Mouse (Mus musculus) left cerebral cortex, postnatal 4 days (tissue): ENCODE measurements at regions not wholly inside any gene's neighbourhood (a gene's known extent, or its start where the extent isn't known, plus 50 kb on each side); places are given as distances from the start of the nearest gene placed in this dataset.

Experiments used
- DNase-seq: peaks from one replicate; pipeline ENCODE4 v3.0.0-alpha.2; 2022
- intact Hi-C: fragments of 180-260 bp; cut with DNase I; formaldehyde crosslinking; loops from one replicate; pipeline ENCODE4 v1.15.1; 2025

DNA sequence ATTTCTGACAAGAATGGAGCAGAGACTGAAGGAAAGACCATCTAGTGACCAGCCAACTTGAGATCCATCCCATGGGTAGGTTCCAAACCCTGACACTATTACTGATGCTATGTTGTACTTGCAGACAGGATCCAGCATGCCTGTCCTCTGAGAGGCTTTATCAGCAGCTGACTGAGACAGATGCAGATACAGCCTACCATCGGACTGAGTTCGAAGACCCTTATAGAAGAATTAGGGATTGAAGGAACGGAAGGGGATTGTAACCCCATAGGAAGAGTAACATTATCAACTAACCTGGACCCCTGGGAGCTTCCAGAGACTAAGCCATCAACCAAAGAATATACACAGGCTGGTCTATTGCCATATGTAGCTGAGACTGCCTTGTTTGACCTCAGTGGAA is 183.1 kb upstream of the Adcy2 start:
- no peak for DNase-seq
- intact Hi-C loops = no loop called here

DNA sequence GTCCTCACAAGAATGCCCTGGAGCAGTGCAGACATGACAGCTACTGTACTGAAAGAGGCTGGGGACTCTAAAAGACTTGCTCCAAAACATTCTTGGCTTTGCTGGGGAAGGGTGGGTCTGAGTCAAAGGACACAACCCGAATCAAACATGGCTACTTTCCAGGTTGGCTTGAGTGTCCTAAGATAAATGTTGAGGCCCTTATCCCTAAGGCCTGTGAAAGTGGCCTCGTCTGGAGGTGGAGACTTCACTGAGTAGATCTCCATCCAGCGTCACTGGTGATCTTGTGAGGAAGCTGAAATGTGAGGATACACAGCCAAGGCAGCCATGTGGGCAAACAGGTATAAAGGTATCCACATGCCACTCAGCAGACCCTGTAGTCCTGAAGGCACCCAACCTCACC is 191.3 kb upstream of the Adcy2 start:
- intact Hi-C loops = no loop called here
- no peak for DNase-seq

DNA sequence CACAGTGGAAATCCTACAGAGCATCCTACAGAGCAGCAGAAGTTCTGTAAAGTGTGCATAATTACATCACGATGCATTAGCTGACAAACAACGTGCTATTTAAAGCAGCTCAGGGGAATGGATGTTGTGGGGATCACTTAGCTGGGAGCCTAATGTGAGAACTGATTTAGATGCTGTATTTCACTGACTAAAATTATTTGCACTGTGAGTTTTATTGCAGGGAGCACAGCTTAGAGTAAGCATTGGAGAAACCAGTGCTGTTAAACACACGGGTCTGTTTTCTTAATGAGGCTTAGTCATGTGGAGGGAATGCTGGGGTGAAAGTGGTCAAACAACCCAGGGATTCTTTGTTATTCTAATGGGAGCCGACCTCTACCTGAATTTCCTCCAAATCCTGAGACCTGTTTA is 197.1 kb upstream of the Adcy2 start:
- intact Hi-C loops = no loop called here
- no peak for DNase-seq

DNA sequence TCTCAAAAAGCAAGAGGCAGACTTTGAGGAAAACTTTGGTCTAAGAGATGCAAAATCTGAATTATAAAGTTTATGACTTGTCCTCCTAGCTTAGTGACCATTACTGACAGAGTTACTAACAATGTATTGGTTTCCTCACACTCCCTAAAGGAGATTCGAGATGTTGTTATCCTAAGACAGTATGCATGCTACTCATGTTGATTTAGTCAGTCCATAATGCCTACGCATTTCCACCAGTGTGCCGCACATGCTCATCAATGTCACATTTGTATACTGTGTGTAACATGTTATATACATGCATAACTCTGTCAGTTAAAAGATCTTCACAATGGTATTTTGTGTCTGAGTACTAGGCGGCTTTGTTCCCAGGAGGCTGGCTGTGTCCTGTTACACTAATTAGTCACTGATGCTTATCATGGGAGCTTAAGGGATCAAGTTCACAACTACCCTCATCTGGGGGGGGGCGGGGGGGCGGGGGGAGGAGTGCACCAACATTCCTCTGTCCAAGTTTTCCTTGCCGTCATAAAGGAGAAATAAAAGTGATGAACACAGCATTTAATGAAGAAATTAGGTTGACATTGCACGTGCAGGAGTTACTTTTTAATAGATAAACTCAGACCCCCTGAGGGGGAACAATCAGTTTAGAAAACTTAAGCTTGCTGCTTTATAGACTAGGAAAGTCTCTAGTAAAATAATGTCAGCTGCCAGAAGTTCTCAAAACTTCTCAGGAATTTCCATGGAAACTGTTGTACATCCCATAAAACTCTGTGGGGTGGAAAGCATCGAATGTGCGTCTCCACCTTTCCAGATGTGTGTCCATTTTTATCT is 208.6 kb upstream of the Adcy2 start:
- no peak for DNase-seq
- intact Hi-C loops = no loop called here

DNA sequence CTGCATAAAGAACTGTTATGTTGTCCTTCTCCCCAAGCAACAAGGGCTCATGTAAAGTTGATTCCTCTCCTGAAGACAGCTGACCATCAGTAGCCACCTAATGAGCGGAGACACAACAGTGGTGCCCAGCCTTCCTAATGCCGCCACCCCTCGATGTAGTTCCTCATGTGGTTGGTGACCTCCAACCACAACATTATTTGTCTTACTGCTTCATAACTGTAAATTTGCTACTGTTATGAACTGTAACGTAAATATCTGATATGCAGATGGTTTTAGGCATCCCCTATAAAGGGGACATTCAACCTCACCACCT is 209.2 kb upstream of the Adcy2 start:
- intact Hi-C loops = no loop called here
- DNase-seq = no peak

DNA sequence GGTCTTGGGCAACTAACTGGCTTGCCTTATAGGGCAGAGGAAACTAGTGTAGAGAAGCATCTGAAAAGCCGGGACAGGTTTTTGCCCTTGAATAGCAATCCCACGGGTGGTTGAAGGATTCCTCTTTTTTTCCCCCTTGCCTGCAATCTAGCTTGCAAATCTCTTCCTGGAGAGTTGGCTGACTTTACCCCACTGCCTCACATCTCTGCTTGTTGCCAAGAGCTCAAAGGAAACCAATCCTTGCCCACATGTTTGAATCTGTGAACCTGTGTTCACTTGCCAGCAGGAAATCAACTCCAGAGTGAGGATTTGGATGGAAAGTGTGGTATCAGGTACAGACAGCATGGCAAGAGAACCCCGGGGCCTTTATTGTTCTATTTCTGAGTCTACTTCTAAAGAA is 217.2 kb upstream of the Adcy2 start:
- no peak for DNase-seq
- intact Hi-C loops = no loop called here

DNA sequence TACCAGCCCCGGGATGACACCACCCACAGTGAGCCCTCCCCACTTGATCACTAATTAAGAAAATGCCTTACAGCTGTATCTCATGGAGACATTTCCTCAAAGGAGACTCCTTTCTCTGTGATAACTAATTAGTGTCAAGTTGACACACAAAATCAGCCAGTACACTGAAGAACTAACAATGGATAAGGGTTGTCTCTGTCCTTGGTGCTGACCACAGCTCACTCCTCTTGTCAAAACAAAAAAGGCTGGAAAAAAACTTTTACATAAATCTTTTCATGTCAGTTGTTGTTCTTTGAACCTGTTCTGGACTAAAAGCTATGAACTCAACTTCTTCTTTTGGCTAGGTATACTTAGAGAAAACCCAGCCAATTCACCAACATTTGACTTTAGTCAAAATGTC is 221.1 kb upstream of the Adcy2 start:
- no peak for DNase-seq
- intact Hi-C loops = no loop called here

DNA sequence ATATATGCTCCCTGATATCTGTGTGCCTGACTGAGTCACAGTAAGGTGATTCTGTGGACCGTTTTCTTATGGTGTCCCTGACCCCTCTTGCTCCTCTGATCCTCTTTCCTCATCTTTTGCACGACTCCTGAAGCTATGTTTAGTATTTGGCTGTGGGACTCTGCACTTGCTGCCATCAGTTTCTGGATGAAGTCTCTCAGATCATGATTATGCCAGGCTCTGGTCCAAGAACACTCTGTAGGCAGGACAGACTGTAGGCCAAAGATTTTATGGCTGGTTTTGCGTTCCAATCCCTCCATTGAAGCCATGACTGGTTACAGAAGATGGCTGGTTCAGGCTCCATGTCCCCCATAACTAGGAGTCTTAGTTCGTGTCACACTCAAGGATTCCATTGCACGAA is 227.2 kb upstream of the Adcy2 start:
- DNase-seq = no peak
- intact Hi-C loops = no loop called here

DNA sequence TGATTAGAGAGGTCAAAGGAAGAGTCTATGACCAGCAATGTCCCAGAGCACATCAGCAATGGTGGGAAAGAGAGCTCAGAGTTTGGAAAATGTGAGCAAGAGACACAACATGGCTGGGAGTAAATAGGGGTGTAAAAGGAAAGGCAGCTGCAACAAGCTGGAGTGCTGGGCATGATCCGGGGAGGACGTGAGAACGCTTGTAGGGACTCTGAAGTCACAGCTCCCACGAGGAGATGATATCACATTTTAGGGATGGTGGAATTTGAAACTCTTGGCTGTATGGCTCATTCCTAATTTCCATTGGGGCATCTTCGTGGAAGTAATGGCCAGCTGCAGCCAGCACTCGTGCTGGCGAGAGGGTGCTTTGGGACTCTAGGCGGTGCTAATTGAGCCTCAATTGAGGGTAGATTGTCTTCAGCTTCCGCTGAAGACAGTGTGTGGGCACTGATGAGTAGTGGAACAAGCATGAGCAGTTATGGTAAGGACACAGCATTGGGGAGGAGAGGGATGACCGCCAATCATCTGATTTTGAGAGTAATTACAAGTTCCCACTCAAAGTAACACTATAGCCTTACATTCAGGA is 231.1 kb upstream of the Adcy2 start:
- DNase-seq = no peak
- intact Hi-C loops = no loop called here

DNA sequence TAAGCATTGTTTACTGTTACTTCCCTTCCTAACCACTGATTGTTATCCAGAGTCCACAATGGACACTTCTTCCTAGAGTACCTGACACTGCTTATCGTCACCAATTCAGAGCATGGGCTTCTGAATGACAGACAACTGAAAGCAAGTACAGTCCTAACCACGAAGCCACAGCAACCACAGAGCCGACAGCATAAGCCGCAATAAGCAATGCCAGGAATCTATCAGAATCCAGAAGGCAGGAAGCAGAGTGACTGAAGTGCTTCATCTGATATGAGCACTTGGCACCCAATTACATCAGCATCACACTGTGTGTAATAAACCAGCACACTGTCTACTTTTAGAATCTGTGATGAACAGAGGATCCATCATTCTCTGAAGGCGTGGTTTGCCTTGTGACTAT is 237.0 kb upstream of the Adcy2 start:
- intact Hi-C loops = no loop called here
- no peak for DNase-seq

DNA sequence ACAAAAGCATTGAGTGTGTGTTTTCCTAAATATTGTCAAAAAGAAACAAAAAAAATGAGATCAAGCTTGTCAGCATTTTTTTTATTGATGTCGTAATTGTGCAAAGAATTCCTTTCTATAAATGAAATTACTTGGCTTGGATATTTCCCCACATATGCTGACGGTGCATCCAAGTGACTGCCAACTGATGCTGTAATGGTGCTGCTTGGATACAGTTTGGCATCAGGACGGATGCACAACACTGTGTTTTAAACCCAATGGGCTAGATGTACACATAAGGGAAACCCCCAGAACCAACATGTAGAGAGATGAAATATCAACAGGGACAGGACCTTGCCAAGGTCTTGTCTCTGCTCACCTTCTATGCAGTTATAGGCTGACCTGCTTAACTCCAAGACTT is 238.6 kb upstream of the Adcy2 start:
- intact Hi-C loops = no loop called here
- no peak for DNase-seq

DNA sequence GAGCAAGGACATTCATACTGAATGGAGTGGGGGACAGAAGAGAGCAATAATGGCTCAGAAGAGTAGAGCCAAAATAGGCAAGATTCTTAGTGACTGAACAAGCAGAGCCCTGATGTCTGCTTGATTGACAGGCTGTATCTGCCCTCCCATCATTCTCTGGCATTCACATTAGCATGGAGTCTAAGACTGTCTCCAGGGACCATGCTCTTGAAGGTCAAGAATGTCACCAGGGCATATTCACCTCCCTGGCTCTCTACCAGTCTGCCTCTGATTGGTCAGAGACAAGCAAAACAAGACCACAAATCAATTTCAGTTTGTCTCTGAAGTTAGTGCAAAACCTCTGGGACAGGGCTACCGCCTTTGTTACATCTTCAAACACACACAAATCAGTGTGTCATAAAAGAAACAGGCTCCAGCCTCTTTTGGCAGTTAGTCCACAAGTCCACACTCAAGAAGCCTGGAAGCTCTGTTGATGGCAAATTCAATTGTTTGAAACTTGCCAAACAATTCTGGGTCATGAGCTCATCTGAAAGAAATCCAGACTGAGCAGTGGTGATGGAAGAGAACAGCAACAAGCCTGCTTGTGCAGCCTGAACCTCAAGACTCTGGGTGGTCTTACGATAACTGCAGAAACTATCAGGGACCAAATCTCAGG is 240.0 kb upstream of the Adcy2 start:
- intact Hi-C loops = no loop called here
- DNase-seq = no peak

DNA sequence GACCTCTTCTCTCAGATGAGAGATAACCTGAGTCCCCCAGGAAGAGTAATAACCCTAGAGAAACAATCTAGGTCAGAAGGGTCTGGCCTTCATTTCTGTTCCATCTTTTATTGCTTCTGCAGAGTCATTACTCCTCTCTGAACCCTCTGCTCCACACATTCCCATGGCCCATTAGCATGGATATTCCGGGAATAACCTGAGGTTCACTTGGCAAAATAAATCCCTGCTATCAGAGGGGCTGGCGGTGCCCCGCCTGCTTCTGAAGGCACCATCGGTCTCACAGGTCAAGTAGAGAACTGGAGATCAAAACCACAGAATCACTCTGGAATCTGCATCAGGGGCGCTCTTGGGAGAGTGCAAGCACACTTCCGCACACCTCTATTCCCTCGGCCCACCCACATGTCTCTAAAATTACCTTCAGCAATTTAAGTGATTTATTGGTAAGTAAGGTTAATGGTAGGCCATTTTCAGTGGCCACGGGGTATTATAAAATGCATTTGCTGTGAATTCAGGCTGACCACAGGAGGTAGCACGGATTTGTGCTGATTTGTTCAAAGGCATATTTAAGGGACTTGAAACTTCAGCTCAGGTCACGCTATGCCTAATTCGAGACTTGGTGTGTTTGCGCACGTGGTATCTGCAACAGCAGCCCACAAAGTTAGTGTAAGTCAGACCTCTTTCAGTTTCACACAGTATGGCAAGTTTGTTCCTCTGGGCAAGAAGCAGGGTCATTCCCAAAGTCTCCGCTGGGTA is 243.4 kb upstream of the Adcy2 start:
- no peak for DNase-seq
- intact Hi-C loops = no loop called here

DNA sequence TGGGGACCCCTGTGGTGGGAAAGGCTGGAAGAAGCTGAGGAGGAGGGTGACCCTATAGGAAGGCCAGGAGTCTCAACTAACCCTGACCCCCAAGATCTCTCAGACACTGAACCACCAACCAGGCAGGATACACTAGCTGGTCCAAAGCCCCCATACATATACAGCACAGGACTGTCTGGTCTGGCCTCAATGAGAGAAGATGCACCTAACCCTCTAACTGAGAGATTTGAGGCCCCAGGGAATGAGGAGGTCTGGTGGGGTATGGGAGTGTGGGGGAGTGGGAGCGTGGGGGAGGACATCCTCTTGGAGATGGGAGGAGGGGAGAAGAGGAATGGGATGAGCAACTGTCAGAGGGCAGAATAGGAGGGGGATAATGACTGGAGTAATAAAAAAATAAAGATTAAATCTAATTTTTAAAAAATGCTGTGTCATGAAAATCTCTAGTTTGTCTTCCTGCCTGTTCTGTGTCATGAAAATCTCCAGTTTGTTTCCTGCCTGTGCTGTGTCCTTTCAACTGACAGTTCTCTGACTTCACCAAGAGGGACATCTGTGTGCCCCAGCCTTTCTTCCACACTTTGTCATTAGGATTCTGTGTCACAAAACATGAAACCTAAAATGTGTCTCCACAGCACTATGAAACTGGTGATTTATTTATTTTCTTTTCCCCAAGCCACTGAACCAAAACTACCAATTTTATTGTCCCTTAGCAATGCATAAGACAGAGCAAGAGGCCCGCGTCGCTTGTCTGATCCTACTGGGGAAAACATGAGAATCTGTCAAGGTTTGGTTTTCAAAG is 251.2 kb upstream of the Adcy2 start:
- intact Hi-C loops = no loop called here
- DNase-seq = no peak

DNA sequence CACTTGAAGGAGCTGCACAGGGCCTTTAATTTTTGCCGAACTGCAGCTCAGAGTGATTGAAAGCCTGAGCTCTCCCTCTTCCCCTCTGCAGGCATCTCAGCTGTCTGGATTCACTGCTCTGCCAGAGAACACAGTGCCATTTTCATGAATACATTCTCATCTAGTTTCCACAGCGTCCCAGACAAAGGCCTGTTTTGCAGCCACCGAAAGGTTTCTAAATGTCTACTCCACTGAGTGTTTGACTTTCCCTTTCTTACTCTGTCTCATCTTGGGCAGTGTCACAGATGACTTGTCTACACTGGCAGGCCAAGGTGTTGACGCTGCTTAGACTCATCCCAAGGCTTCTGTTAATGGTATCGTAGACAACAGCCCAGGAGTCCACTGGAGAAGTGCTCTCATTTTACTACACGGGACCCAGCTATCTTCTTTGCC is 251.8 kb upstream of the Adcy2 start:
- no peak for DNase-seq
- intact Hi-C loops = no loop called here

DNA sequence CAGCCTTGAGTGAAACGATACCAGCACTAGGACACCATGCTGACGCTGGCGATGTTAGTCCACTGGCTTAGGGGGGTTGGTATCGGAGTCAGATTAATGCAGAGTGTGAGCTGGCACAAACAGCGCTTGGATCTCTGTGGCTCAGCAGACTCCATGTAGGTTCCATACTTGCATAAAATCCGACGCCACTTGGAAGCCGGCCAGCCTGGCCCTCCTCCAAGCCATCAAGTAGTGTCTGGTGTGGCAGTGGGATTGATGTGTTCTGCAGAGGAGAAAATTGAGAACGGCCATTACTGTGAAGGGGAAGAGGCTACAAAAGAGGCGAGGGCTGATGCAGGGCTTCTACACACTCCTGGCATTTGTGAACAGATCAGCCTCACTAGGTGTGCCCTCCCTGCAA is 253.0 kb upstream of the Adcy2 start:
- DNase-seq = peak; percentile 90
- intact Hi-C loops = no loop called here

DNA sequence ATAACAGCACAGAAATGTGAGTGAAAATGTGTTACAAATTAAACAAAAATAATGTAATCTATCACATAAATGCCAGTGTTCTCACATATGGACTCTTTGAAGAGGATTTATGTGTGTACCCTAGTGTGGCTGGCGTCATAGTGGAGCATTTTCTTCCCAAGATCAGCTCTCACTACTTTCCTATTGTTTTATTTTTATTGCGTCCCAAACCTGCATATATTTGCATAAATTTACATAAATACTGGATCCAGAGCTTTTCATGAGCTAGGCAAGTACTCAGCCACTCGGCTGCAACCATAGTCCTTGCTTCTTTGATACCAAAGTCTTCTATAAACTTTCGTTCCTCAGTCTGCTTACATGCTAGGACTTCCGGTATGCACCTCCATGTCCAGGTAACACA is 261.1 kb upstream of the Adcy2 start:
- intact Hi-C loops = no loop called here
- no peak for DNase-seq

DNA sequence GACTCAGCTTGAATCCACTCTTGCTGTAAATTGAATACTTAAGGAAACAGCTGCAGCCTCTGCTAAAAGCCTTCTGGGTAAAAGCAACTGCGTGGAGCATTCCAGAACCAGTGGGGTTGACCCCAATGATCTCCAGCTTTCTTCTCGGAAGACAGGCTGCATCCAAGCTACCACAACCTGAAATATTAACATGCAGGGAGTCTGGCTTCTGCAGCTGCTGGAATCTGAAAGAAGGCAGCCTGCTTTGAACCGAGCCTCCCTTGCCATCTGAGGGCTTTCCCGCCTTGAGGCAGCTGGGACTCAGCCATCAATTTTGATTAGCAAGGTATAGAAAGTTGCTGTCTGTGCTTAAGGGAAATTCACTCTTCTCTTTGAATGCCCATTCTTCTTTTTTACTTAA is 261.6 kb upstream of the Adcy2 start:
- DNase-seq = no peak
- intact Hi-C loops = no loop called here

DNA sequence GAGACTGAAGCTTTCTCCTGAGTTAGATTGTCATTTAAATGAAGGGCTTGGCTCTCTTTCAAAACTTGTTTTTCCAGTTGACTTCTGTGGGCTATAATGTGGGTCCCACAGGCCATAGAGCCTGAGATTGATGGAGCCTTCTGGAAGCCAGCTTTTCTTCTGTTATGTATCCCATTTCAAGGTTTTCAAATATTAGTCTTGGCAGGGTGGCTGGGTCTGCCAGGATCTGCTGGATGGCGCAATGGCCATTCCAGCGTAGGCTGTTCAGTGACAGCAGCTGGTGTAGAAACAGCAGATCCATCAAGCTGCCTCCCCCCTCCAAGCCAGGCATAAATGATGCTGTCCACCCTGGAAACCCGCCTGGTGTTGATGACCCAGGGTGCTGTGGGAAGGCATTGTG is 264.4 kb upstream of the Adcy2 start:
- peak; percentile 36 for DNase-seq
- intact Hi-C loops = no loop called here

DNA sequence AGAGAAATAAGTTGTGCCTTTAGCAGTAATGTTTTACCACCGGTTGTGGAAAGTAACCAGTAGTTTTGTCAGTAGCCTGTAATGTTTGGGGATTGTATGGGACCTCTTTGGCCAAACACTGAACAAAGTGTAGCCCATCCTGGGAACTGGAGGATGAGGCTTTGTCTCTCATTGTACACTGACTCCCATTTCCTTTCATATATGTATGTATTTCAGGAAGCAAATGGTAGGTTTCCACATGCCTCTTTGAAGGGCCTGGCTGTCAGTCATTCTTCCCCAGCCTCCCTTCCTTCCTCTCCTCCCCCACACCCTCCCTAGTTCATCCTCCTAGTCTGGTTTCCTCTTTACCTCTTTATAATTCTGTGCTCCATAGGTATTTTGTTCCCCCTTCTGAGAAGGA is 266.7 kb upstream of the Adcy2 start:
- intact Hi-C loops = no loop called here
- no peak for DNase-seq

DNA sequence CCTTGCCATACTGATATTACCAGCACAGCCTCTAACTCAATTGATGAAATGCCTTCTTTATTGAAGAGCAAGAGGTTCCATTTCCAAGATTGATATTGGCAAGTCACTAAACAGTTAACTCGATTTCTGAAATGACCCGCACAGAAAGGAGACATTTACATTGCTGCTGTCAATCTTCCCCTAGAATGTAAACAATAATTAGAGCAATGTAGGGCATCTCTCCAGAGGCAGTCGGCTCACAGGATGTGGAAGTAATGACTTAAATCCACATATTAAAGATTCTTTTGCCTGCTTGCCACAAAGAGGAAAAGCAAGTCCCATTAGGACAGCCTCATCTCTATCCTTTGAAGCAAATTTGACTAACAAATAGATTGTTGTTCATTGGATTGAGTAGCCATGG is 261.0 kb upstream of the Nsun2 start:
- no peak for DNase-seq
- intact Hi-C loops = no loop called here
